Mouse (Mus musculus) heart, adult 18-20 months (tissue): ENCODE measurements around the gene Cep85l. TPM values are rescaled to one million over a fixed set of nuclear protein-coding genes. Genes with fewer than 3 reads are reported as not detected.

Source experiments
- total RNA-seq, 2 experiments: library from RNA; stranded (reverse); gene quantifications; 2 replicates each; pipeline ENCODE4 v1.2.3; 2021

The Cep85l gene
- total RNA-seq, 2 experiments from 2014 or later: 13.5 TPM

Other genes starting within 250 kb of the Cep85l start
- 1,000 to 10,000 TPM; 6,493 to 6,642 TPM for gene Pln, start 42.3 kb downstream of the Cep85l start, total RNA-seq
- gene Asf1a, start 216.8 kb upstream of the Cep85l start, total RNA-seq: 10 to 100 TPM; 28.3 to 29.4 TPM